Mouse (Mus musculus) intestine, embryonic 14.5 days (tissue): ENCODE measurements around the gene Rasgef1b. TPM values are rescaled to one million over a fixed set of nuclear protein-coding genes. Genes with fewer than 3 reads are reported as not detected.

Experiments used
- ATAC-seq: fragments of 200-750 bp; cut with Nextera tagmentation; replicated peaks from 2 replicates; pipeline ENCODE4 v1.8.0; 2017; ENCODE audit warnings: low read depth, moderate number of reproducible peaks, moderate TSS enrichment, moderate library complexity; ENCODE audit not compliant: low FRiP score, low TSS enrichment
- DNase-seq: peaks from one replicate; pipeline ENCODE4 v3.0.0-alpha.2; 2018; ENCODE audit warnings: low spot score
- H3K27ac ChIP-seq: fragments of 300-500 bp; sonication (generic); 2 replicates; pipeline ENCODE4 v1.5.1; 2014; ENCODE audit warnings: low read depth, mild to moderate bottlenecking, control low read depth
- H3K27me3 ChIP-seq: fragments of 300-500 bp; sonication (generic); replicated peaks from 2 replicates; pipeline ENCODE4 v1.6.1; 2014; ENCODE audit warnings: low read length, control low read depth; ENCODE audit not compliant: control insufficient read depth, insufficient read depth
- H3K36me3 ChIP-seq: fragments of 300-500 bp; sonication (generic); 2 replicates; pipeline ENCODE4 v1.6.1; 2014; ENCODE audit warnings: low read length, control low read depth; ENCODE audit not compliant: control insufficient read depth, insufficient read depth
- H3K4me1 ChIP-seq: fragments of 300-500 bp; sonication (generic); replicated peaks from 2 replicates; pipeline ENCODE4 v1.6.1; 2014; ENCODE audit warnings: low read length, control low read depth, mixed read lengths; ENCODE audit not compliant: control insufficient read depth, insufficient read depth
- H3K4me2 ChIP-seq: fragments of 300-500 bp; sonication (generic); 2 replicates; pipeline ENCODE4 v1.6.1; 2014; ENCODE audit warnings: low read length
- H3K4me3 ChIP-seq: fragments of 300-500 bp; sonication (generic); 2 replicates; pipeline ENCODE4 v1.5.1; 2014; ENCODE audit warnings: low read depth, low read length, control low read depth, mixed read lengths
- H3K9ac ChIP-seq: fragments of 300-500 bp; sonication (generic); 2 replicates; pipeline ENCODE4 v1.6.1; 2014; ENCODE audit warnings: mild to moderate bottlenecking, low read length
- H3K9me3 ChIP-seq: fragments of 300-500 bp; sonication (generic); 2 replicates; pipeline ENCODE4 v1.6.1; 2016; ENCODE audit warnings: low read length, control low read depth; ENCODE audit not compliant: control insufficient read depth
- WGBS: fragments of 180-500 bp; shearing (Covaris S2); extraction: QIAGEN DNeasy Blood & Tissue Kit; methylation state at CpG from one replicate; pipeline ENCODE4 v1.1.7; 2014; 5-methylcytosine and 5-hydroxymethylcytosine counted together
- polyA plus RNA-seq: library from polyadenylated mRNA; unstranded; fragments of >200 nt; fragmentation: Nextera tagmentation; extraction: Ambion mirVana; gene quantifications from 2 replicates; pipeline ENCODE4 v1.2.1, GENCODE M21; 2014

The Rasgef1b gene
- polyA plus RNA-seq, 1 experiment from 2014 or later = 13.0 TPM

- H3K27ac ChIP-seq = no peak overlapping the region
- ATAC-seq (peak; percentile 59), DNase-seq (no peak)
- no peak overlapping the region for H3K4me3 ChIP-seq
- WGBS = 63% methylated on average over 1 of the region's 1 CpGs
- H3K36me3 ChIP-seq = no peaks in the 10 kb centered on the region
- H3K9ac ChIP-seq = no peak overlapping the region
- no peaks in the 10 kb centered on the region for H3K9me3 ChIP-seq
- no peak overlapping the region for H3K4me2 ChIP-seq
- no peaks in the 10 kb centered on the region for H3K4me1 ChIP-seq
- H3K27me3 ChIP-seq = no peaks in the 10 kb centered on the region
Observed at GRCm38 (mm10) chr5:99633548-99633947, 95.3 kb downstream of the Rasgef1b start.

DNA sequence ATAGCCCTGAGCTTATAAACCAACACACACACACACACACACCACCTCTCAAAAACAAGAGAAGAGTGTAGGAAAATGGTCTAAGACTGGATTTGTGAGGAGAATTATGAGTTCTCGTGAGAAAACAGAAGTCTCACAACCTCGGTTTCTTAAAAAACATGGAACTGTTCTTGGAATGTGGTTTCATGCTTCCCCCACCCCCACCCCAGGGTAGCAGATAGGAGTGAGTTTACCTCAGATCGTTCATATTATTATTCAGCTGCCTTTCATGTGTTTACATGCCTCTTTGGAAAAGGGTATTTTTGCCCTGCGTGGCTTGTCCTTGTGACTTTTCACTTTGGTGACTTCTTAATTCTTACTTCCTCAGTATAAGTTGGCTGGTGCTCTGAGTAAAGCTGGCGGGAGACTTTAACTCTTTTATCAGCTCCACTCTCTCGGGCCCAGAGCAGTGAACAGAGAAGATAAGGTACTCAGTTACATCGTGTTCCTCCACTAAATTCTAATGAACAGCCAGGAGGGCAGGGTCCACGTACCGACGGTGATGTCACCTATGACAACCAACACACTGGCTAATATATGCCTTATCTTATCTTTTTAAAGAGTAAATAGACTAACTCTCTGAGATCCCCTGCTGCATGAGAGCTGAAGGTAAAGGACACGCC is 96.1 kb downstream of the Rasgef1b start:
- 51% methylated on average over 11 of the region's 11 CpGs for WGBS
- H3K4me1 ChIP-seq = no peaks in the 10 kb centered on the region
- ATAC-seq = peak; percentile 95
- no peak overlapping the region for H3K9ac ChIP-seq
- H3K4me3 ChIP-seq = no peak overlapping the region
- no peaks in the 10 kb centered on the region for H3K36me3 ChIP-seq
- H3K4me2 ChIP-seq = no peak overlapping the region
- peak; percentile 63 for DNase-seq
- peak overlapping the region; percentile 75 for H3K27ac ChIP-seq
- no peaks in the 10 kb centered on the region for H3K27me3 ChIP-seq
- no peaks in the 10 kb centered on the region for H3K9me3 ChIP-seq

GRCm38 (mm10) chr5:99630087-99630486 is 98.8 kb downstream of the Rasgef1b start:
- H3K27me3 ChIP-seq = no peaks in the 10 kb centered on the region
- H3K27ac ChIP-seq = no peak overlapping the region
- no peak overlapping the region for H3K4me2 ChIP-seq
- WGBS = 79% methylated on average over 7 of the region's 7 CpGs
- no peaks in the 10 kb centered on the region for H3K36me3 ChIP-seq
- H3K4me3 ChIP-seq = no peak overlapping the region
- no peaks in the 10 kb centered on the region for H3K4me1 ChIP-seq
- H3K9me3 ChIP-seq = no peaks in the 10 kb centered on the region
- ATAC-seq (no peak), DNase-seq (no peak)
- H3K9ac ChIP-seq = no peak overlapping the region

DNA sequence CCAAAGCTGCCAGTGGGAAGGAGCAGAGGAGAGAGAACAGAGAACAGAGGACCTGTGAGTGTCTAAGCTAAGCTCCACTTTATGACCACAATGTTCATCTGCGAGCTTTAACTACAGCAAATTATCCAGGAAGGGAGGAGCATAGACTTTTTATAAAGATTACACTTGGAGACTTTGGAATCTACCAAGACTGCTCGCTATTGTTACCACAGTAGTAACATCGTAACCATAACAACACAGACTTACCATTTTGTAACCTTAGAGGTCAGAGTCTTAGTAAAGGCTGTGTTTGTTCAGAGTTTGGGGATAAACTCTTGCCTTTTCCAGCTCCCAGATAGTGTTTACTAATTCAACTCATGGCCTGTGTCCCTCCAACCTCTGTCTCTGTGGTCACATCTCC is 103.3 kb downstream of the Rasgef1b start:
- H3K4me3 ChIP-seq = no peak overlapping the region
- no peaks in the 10 kb centered on the region for H3K4me1 ChIP-seq
- H3K27me3 ChIP-seq = no peaks in the 10 kb centered on the region
- H3K9ac ChIP-seq = no peak overlapping the region
- H3K4me2 ChIP-seq = no peak overlapping the region
- no peak overlapping the region for H3K27ac ChIP-seq
- H3K36me3 ChIP-seq = no peaks in the 10 kb centered on the region
- H3K9me3 ChIP-seq = no peaks in the 10 kb centered on the region
- WGBS = 49% methylated on average over 3 of the region's 3 CpGs
- DNase-seq = no peak
- no peak for ATAC-seq

DNA sequence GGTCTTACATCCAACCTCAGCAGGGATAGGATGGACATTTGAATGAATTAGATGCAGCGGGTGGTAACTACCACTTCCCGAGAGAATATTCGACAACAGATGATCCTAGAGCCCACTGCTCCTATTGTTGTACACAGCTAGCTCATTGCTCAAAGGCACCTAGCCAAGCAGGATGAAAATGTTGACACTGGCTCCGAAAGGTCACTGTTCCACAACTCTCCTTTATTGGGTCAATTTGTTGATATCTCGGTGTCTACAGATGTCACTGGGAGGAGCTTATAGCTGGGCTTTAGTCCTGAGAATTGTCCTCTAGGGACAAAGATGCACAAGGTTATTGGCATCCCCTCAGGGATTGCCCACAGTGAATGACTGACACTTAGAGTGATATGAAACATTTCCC is 108.1 kb downstream of the Rasgef1b start:
- ATAC-seq (no peak), DNase-seq (no peak)
- Histone ChIP-seq H3K4me1 (peaks cover 11% of the 10 kb centered on the region; the same call in 1 of the 2 replicates), H3K36me3 (no peaks in the 10 kb centered on the region), H3K9me3 (no peaks in the 10 kb centered on the region), H3K4me3 (no peak overlapping the region), H3K27me3 (no peaks in the 10 kb centered on the region), H3K9ac (no peak overlapping the region), H3K27ac (no peak overlapping the region), H3K4me2 (no peak overlapping the region)
- 90% methylated on average over 5 of the region's 5 CpGs for WGBS

- H3K27ac ChIP-seq = no peak overlapping the region
- no peak for DNase-seq
- no peaks in the 10 kb centered on the region for H3K27me3 ChIP-seq
- no peak overlapping the region for H3K9ac ChIP-seq
- H3K36me3 ChIP-seq = no peaks in the 10 kb centered on the region
- no peaks in the 10 kb centered on the region for H3K9me3 ChIP-seq
- peaks cover 22% of the 10 kb centered on the region for H3K4me1 ChIP-seq
- no peak overlapping the region for H3K4me2 ChIP-seq
- WGBS = 20% methylated on average over 5 of the region's 5 CpGs
- H3K4me3 ChIP-seq = no peak overlapping the region
- ATAC-seq = no peak
Observed at GRCm38 (mm10) chr5:99617271-99617800, 111.5 kb downstream of the Rasgef1b start.

- no peak overlapping the region for H3K27ac ChIP-seq
- H3K9ac ChIP-seq = no peak overlapping the region
- H3K27me3 ChIP-seq = 0 out of 2 replicates have a peak, but pooled peaks cover 12% of the 10 kb centered on the region
- peak overlapping the region; percentile 43 for H3K4me2 ChIP-seq
- 0 out of 2 replicates have a peak, but pooled peaks have one; percentile 32 for ATAC-seq
- peaks cover 22% of the 10 kb centered on the region for H3K4me1 ChIP-seq
- no peak overlapping the region for H3K4me3 ChIP-seq
- no peaks in the 10 kb centered on the region for H3K36me3 ChIP-seq
- 2% methylated on average over 24 of the region's 24 CpGs for WGBS
- DNase-seq = peak; percentile 64
- H3K9me3 ChIP-seq = no peaks in the 10 kb centered on the region
Observed at GRCm38 (mm10) chr5:99613321-99614118, 115.3 kb downstream of the Rasgef1b start.

GRCm38 (mm10) chr5:99607602-99608001 is 121.3 kb downstream of the Rasgef1b start:
- Histone ChIP-seq H3K4me2 (no peak overlapping the region), H3K36me3 (no peaks in the 10 kb centered on the region), H3K9me3 (no peaks in the 10 kb centered on the region), H3K27me3 (0 out of 2 replicates have a peak, but pooled peaks cover 15% of the 10 kb centered on the region), H3K4me3 (no peak overlapping the region), H3K4me1 (no peaks in the 10 kb centered on the region), H3K27ac (no peak overlapping the region), H3K9ac (no peak overlapping the region)
- WGBS = 70% methylated on average over 5 of the region's 5 CpGs
- DNase-seq (no peak), ATAC-seq (no peak)
